Mouse (Mus musculus): Measurements from ENCODE around the gene Map1lc3b. TPM values are rescaled to one million over a fixed set of nuclear protein-coding genes. Genes with fewer than 3 reads are reported as not detected.
"Not testable (repeated sequence)": the region's sequence is repeated elsewhere in the genome, so short reads cannot be mapped to it uniquely, and the experiment has no call there.

Gene Map1lc3b
- polyA plus RNA-seq, 1 experiment from 2014 or later: 248 TPM

- H3K9ac ChIP-seq; H3K27me3 ChIP-seq; H3K4me1 ChIP-seq; H3K4me3 ChIP-seq (replicated peaks); H3K4me2 ChIP-seq; ATAC-seq (ENCODE audit: low FRiP score); H3K27ac ChIP-seq; H3K9me3 ChIP-seq: not testable (repeated sequence)
- peaks cover 76% of the 10 kb centered on the region for H3K36me3 ChIP-seq (replicated peaks)
- WGBS: 87% methylated on average over 2 of the region's 2 CpGs
These were observed 7.3 kb downstream of the Map1lc3b start for GRCm38 (mm10) chr8:121597492-121597891.

GRCm38 (mm10) chr8:121598190-121598589 is 8.0 kb downstream of the Map1lc3b start:
- Histone ChIP-seq H3K27me3 (no peaks in the 10 kb centered on the region), H3K4me1 (no peaks in the 10 kb centered on the region), H3K4me2 (no peak overlapping the region), H3K9ac (no peak overlapping the region), H3K9me3 (no peaks in the 10 kb centered on the region), H3K36me3 (replicated peaks) (peaks cover 79% of the 10 kb centered on the region), H3K4me3 (replicated peaks) (no peak overlapping the region), H3K27ac (no peak overlapping the region)
- WGBS: 89% methylated on average over 7 of the region's 7 CpGs
- no peak for ATAC-seq (ENCODE audit: low FRiP score)

GRCm38 (mm10) chr8:121598892-121599291 is 8.7 kb downstream of the Map1lc3b start:
- Histone ChIP-seq H3K4me1 (no peaks in the 10 kb centered on the region), H3K9ac (no peak overlapping the region), H3K27me3 (no peaks in the 10 kb centered on the region), H3K4me3 (replicated peaks) (no peak overlapping the region), H3K36me3 (replicated peaks) (peaks cover 76% of the 10 kb centered on the region), H3K4me2 (no peak overlapping the region), H3K27ac (no peak overlapping the region), H3K9me3 (no peaks in the 10 kb centered on the region)
- WGBS: 35% methylated on average over 7 of the region's 7 CpGs
- ATAC-seq (ENCODE audit: low FRiP score): peak; percentile 85

- Histone ChIP-seq H3K27me3 (no peaks in the 10 kb centered on the region), H3K4me2 (no peak overlapping the region), H3K4me1 (no peaks in the 10 kb centered on the region), H3K9me3 (no peaks in the 10 kb centered on the region), H3K9ac (no peak overlapping the region), H3K27ac (no peak overlapping the region), H3K4me3 (replicated peaks) (no peak overlapping the region), H3K36me3 (replicated peaks) (peaks cover 76% of the 10 kb centered on the region)
- 90% methylated on average over 14 of the region's 14 CpGs for WGBS
- no peak for ATAC-seq (ENCODE audit: low FRiP score)
These were observed 9.7 kb downstream of the Map1lc3b start for GRCm38 (mm10) chr8:121599842-121600241.

GRCm38 (mm10) chr8:121602411-121602810 is 12.2 kb downstream of the Map1lc3b start:
- Histone ChIP-seq H3K9ac (no peak overlapping the region), H3K4me3 (replicated peaks) (no peak overlapping the region)
- 94% methylated on average over 12 of the region's 12 CpGs for WGBS

GRCm38 (mm10) chr8:121602860-121603259 is 12.7 kb downstream of the Map1lc3b start:
- H3K4me3 ChIP-seq (replicated peaks): no peak overlapping the region
- H3K27ac ChIP-seq: no peak overlapping the region
- WGBS: 24% methylated on average over 3 of the region's 3 CpGs

More at GRCm38 (mm10) chr8:121602411-121602810, 12.2 kb downstream of the Map1lc3b start:
- Histone ChIP-seq H3K36me3 (replicated peaks) (peaks cover 83% of the 10 kb centered on the region), H3K4me2 (no peak overlapping the region), H3K9me3 (no peaks in the 10 kb centered on the region), H3K4me1 (no peaks in the 10 kb centered on the region), H3K27ac (no peak overlapping the region), H3K27me3 (no peaks in the 10 kb centered on the region)
- ATAC-seq (ENCODE audit: low FRiP score): no peak

GRCm38 (mm10) chr8:121603801-121604200 is 13.6 kb downstream of the Map1lc3b start:
- no peak overlapping the region for H3K9ac ChIP-seq
- H3K4me2 ChIP-seq: no peak overlapping the region
- WGBS: 97% methylated on average over 12 of the region's 12 CpGs
- no peaks in the 10 kb centered on the region for H3K27me3 ChIP-seq
- ATAC-seq (ENCODE audit: low FRiP score): no peak
- no peaks in the 10 kb centered on the region for H3K9me3 ChIP-seq
- H3K27ac ChIP-seq: no peak overlapping the region
- no peaks in the 10 kb centered on the region for H3K4me1 ChIP-seq
- H3K4me3 ChIP-seq (replicated peaks): no peak overlapping the region
- peaks cover 87% of the 10 kb centered on the region for H3K36me3 ChIP-seq (replicated peaks)

More at GRCm38 (mm10) chr8:121602860-121603259, 12.7 kb downstream of the Map1lc3b start:
- no peaks in the 10 kb centered on the region for H3K4me1 ChIP-seq
- H3K9me3 ChIP-seq: no peaks in the 10 kb centered on the region
- no peaks in the 10 kb centered on the region for H3K27me3 ChIP-seq
- no peak overlapping the region for H3K9ac ChIP-seq
- no peak overlapping the region for H3K4me2 ChIP-seq
- no peak for ATAC-seq (ENCODE audit: low FRiP score)
- peaks cover 83% of the 10 kb centered on the region for H3K36me3 ChIP-seq (replicated peaks)

- WGBS: 95% methylated on average over 5 of the region's 5 CpGs
- H3K4me3 ChIP-seq (replicated peaks): no peak overlapping the region
- no peak overlapping the region for H3K4me2 ChIP-seq
- peaks cover 88% of the 10 kb centered on the region for H3K36me3 ChIP-seq (replicated peaks)
- no peak overlapping the region for H3K27ac ChIP-seq
- H3K4me1 ChIP-seq: no peaks in the 10 kb centered on the region
- ATAC-seq (ENCODE audit: low FRiP score): no peak
- H3K9ac ChIP-seq: no peak overlapping the region
- no peaks in the 10 kb centered on the region for H3K9me3 ChIP-seq
- H3K27me3 ChIP-seq: no peaks in the 10 kb centered on the region
These were observed 17.5 kb downstream of the Map1lc3b start for GRCm38 (mm10) chr8:121607661-121608060.

- Histone ChIP-seq H3K9ac (no peak overlapping the region), H3K9me3 (no peaks in the 10 kb centered on the region), H3K4me1 (no peaks in the 10 kb centered on the region; the same call in 1 of the 2 replicates), H3K4me3 (replicated peaks) (no peak overlapping the region), H3K27ac (no peak overlapping the region; the same call in 1 of the 2 replicates), H3K4me2 (no peak overlapping the region), H3K36me3 (replicated peaks) (peaks cover 84% of the 10 kb centered on the region), H3K27me3 (no peaks in the 10 kb centered on the region)
- WGBS: 94% methylated on average over 15 of the region's 15 CpGs
- ATAC-seq (ENCODE audit: low FRiP score): no peak
These were observed 19.1 kb downstream of the Map1lc3b start for GRCm38 (mm10) chr8:121609251-121609650.

- Histone ChIP-seq H3K27ac (no peak overlapping the region), H3K9ac (no peak overlapping the region), H3K36me3 (replicated peaks) (peaks cover 78% of the 10 kb centered on the region), H3K4me3 (replicated peaks) (no peak overlapping the region), H3K4me2 (no peak overlapping the region), H3K27me3 (no peaks in the 10 kb centered on the region), H3K9me3 (no peaks in the 10 kb centered on the region), H3K4me1 (no peaks in the 10 kb centered on the region; the same call in 1 of the 2 replicates)
- no peak for ATAC-seq (ENCODE audit: low FRiP score)
- 95% methylated on average over 11 of the region's 11 CpGs for WGBS
These were observed 19.8 kb downstream of the Map1lc3b start for GRCm38 (mm10) chr8:121609916-121610315.

- Histone ChIP-seq H3K4me1 (no peaks in the 10 kb centered on the region; the same call in 1 of the 2 replicates), H3K27me3 (no peaks in the 10 kb centered on the region), H3K9me3 (no peaks in the 10 kb centered on the region), H3K4me3 (replicated peaks) (no peak overlapping the region), H3K27ac (no peak overlapping the region), H3K36me3 (replicated peaks) (peaks cover 77% of the 10 kb centered on the region), H3K9ac (no peak overlapping the region), H3K4me2 (no peak overlapping the region)
- ATAC-seq (ENCODE audit: low FRiP score): no peak
These were observed 23.3 kb downstream of the Map1lc3b start for GRCm38 (mm10) chr8:121613419-121613818.

- H3K27me3 ChIP-seq: no peaks in the 10 kb centered on the region
- ATAC-seq (ENCODE audit: low FRiP score): no peak
- H3K9me3 ChIP-seq: no peaks in the 10 kb centered on the region
- no peak overlapping the region for H3K4me2 ChIP-seq
- H3K4me3 ChIP-seq (replicated peaks): no peak overlapping the region
- WGBS: 79% methylated on average over 7 of the region's 7 CpGs
- peaks cover 33% of the 10 kb centered on the region for H3K36me3 ChIP-seq (replicated peaks)
- no peak overlapping the region for H3K27ac ChIP-seq
- peaks cover 17% of the 10 kb centered on the region; the same call in 1 of the 2 replicates for H3K4me1 ChIP-seq
- no peak overlapping the region for H3K9ac ChIP-seq
These were observed 29.3 kb downstream of the Map1lc3b start for GRCm38 (mm10) chr8:121619401-121619995.

GRCm38 (mm10) chr8:121620801-121621516 is 30.8 kb downstream of the Map1lc3b start:
- no peak overlapping the region for H3K4me3 ChIP-seq (replicated peaks)
- H3K9me3 ChIP-seq: no peaks in the 10 kb centered on the region
- peaks cover 33% of the 10 kb centered on the region for H3K36me3 ChIP-seq (replicated peaks)
- H3K4me2 ChIP-seq: no peak overlapping the region
- no peak overlapping the region for H3K9ac ChIP-seq
- no peak overlapping the region for H3K27ac ChIP-seq
- ATAC-seq (ENCODE audit: low FRiP score): no peak
- WGBS: 88% methylated on average over 12 of the region's 12 CpGs
- H3K4me1 ChIP-seq: peaks cover 28% of the 10 kb centered on the region
- H3K27me3 ChIP-seq: no peaks in the 10 kb centered on the region

All from forebrain, embryonic 12.5 days (tissue).